Mouse (Mus musculus) layer of hippocampus, adult 18-20 months (tissue): Measurements from ENCODE around the gene Pip4k2a. TPM values are rescaled to one million over a fixed set of nuclear protein-coding genes. Genes with fewer than 3 reads are reported as not detected.

Experiments
- DNase-seq, 2 experiments: peaks; one replicate each; pipeline ENCODE4 v3.0.0; 2022; ENCODE audit warnings: low spot score in 2 of 2
- total RNA-seq, 2 experiments: library from RNA; stranded (reverse); gene quantifications; 2 replicates each; pipeline ENCODE4 v1.2.3; 2021

Gene Pip4k2a
- total RNA-seq, 2 experiments from 2014 or later = 64.2 to 65.8 TPM

GRCm38 (mm10) chr2:18928597-18929257 lies 69.2 kb downstream of the Pip4k2a start:
- DNase-seq = no peak

GRCm38 (mm10) chr2:18928196-18928595 lies 69.7 kb downstream of the Pip4k2a start:
- DNase-seq = no peak

GRCm38 (mm10) chr2:18923806-18924595 lies 73.9 kb downstream of the Pip4k2a start:
- peak in 1 of 2 experiments; percentile 22 for DNase-seq

DNA sequence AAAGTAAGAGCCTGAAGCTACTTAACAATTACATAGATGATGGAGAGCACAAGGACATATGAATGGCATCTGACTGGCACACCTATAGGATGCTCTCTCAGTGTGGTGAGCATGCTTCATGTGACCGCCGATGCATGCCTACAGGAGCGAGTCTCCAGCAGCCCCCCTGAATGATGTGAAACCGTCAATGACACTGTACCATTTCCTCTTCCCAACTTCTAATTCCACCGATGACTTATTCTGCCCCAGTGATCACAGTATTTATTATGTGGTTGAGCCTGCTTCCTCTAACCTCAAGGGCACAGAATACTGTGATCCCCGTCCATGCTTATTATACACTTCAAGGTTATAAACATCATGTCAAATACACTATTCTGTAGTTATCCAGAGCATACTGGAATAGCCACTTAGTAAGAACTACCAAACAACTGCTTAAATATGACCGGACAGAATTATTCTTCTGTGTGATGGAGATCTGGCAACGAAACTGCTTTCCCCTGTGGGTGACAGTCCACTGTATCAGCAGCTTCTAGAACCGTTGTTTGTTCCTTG lies 74.8 kb downstream of the Pip4k2a start:
- no peak for DNase-seq

DNA sequence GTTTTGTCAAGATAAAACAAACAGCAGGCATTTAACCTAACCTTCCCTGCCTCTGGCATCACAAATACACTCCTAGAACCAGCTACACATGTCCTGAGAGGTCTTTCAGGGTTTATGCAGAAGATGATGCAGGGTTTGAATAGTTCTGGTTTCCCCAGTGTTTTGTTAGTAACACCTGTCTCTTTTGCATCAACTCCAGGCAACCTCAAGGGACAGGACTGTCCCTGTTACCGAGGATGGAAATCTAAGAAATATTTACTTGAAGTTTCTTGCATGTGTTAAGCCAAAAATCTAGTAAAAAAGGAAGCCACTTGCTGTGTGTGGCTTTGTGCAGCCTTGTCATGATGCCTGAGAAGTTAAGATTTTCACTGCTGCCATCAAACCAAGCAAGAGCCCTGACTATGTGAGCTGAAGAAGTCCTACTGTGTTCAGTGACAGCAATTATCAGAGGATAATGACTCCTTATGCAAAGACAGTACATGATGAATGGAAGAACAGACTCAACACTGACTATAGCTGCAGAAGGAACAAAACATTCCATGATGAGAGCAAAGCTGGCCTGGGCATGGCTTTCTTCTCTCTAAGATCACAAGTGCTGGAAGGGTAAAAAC lies 76.3 kb downstream of the Pip4k2a start:
- no peak for DNase-seq

- DNase-seq = no peak
These were observed 77.5 kb downstream of the Pip4k2a start for GRCm38 (mm10) chr2:18920461-18920877.

DNA sequence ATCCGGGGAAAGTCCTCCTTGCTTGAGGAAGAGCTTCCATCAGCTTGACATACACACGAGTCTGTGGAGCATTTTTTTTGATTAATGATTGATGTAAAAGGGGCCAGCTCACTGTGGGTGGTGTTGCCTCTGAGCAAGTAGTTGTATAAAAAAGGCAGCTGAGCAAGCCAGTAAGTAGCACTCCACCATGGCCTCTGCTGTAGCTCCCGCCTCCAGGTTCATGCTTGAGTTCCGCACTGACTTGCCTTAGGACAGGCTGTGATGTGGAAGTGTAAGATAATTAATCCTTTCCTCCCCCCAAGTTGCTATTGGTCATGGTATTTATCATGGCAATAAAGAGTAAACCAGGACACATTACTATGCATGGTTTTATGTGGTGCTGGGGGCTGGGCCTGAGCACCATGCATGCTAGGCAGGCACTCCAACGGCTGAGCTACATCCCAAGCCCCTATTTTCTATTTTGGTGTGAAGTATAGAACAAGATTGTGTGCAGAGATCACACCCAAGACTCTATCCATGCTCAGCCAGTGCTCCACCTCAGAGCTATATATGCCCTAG lies 78.0 kb downstream of the Pip4k2a start:
- DNase-seq = no peak

- no peak for DNase-seq
These were observed 80.1 kb downstream of the Pip4k2a start for GRCm38 (mm10) chr2:18917838-18918237.

GRCm38 (mm10) chr2:18917380-18917750 lies 80.6 kb downstream of the Pip4k2a start:
- DNase-seq = no peak

DNA sequence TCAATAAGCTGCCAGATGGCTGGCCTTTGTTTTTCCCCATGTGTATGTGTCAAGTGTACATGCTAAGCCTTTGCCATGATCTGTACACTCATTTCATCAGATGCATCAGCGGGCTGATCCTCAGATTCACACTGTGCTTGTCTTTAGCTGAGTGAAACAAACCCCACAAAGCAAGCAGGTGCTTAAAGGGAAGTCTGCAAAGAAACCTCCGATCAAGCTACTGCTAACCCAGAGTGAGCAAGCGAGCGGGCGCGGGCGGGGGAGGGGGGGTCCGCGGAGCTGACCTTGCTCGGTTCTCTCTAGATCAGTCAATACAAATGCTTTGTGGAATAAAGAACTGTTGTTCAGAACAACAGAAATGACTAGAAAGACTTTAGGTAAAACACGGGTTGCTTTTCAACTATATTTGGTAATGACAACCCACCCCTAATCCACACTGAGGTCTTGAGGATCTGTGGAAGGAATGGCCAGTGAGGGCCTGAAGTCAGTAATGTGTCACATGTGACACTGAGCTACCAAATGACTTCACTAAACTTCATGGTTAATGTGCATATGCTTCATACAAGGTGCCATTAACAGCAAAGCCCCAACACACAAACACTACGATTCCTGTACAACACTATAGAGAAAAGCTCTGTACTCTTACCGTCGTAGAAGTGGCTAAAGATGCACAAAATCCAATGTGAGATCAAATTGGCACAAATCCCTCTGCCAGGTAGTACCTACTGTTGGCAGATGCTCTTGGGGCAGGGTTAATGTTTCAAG lies 81.1 kb downstream of the Pip4k2a start:
- no peak for DNase-seq

DNA sequence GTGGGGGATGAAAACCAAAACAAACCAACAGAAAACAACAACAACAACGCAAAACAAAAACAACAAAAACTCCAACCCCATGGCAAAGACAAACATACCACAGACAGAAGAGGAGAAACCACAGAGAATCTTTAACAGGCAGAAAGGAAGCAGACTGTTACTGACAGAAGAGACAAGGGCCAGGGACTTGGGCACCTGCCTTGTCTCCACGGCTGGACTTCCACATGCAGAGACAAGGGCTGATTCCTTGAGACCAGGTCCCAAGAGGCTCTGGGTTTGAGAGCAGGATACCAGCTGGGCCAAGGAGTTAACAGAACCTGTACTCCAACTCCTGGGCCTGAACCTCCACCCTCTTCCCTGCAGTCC lies 81.9 kb downstream of the Pip4k2a start:
- no peak for DNase-seq

DNA sequence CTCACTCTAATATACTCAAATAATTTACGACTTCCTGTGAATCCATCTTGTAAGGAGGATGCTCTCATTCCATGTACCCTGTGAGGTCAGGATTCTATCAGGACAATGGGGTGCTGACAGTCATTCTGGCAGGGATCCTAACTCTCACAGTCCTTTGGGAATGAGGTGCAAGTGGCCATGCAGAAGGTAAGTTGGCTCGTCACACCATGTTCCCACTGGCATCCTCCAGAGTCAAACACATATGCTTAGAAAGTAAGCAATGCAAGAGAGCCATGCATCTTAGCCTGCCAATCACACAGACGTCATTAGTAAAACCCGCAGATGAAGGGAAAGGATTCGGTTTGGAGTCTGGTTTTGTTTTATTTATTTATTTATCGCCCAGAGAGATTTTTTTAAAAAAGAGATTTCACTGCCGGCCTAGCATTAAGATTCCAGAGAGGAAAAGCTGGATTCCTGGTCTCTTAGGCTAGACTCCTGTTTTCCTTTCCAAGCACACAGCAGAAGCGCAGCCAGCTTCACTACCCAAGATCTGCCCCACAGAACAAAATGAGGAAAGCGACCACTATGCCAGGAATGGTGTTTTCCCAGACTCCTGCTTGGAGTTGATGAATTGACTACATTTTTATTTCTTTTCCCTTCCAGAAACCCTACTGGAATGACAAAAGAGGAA lies 82.4 kb downstream of the Pip4k2a start:
- DNase-seq = no peak

- no peak for DNase-seq
These were observed 83.2 kb downstream of the Pip4k2a start for GRCm38 (mm10) chr2:18914750-18915149.

DNA sequence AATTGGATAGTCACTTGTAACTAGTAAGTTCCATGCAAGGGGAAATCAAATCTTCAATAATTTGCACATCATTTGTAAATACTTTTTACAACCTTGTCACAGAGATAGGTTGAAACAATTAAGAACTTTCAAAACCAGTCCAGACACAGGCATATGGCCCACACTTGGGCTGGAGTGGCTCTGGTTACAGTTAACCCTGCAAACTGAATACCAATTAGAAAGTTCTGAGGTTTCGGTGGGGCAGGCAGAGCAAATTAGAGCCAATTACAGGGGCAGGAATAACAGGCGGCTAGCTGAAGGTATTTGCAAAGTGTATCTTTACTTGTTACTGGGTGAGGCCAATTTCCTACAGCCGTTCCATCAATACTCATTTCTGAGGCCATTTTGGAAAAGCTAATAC lies 84.3 kb downstream of the Pip4k2a start:
- no peak for DNase-seq

DNA sequence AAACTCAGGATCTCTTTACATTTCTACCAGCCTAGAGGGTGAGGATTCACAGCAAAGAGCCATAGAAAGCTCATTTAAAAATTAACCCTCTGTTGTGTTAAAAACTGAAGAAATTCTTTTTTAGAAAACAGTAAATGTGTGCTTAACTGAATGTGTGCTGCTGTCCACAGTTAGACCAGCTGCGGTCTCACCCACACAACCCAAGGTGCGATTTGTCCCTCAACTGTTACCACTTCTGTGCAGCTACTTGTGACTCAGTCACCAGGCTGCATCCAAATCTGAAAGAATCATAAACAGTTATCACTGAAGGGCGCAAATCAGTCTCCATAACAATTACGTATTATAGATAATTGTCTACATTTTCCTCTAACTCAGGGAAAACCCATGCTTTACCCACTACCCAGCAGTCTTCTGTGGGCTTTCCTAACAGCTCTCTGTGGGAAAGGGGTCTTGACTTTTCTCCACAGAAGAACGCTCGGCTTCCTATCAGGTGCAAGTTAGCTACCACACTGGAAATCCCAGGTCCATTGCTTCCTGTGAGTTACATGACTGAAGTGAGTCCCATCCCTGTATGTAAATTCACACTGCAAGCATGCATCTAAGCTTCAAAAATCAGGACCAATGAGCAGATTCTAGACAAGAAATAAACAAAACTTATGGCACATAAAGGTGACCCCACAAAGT lies 86.5 kb downstream of the Pip4k2a start:
- DNase-seq = no peak

- no peak for DNase-seq
These were observed 87.7 kb downstream of the Pip4k2a start for GRCm38 (mm10) chr2:18910209-18910608.

DNA sequence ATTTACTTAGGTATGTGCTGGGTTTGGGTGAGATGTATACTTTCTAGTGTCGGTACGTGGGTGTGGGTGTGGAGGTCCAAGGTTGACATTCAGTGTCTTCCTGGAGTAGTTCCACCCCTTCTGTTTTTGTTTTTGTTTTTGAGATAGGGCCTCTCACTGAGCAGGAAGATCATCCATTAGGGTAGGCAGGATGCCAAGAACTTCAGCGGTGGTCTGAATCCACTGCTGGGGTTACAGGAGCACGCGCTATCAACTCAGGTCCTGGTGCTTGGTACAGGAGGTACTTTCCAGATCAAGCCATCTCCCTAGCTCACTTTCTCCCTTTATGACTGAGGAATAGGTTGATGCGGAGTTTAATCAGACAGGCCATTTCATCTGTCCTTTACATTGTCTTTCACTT lies 88.2 kb downstream of the Pip4k2a start:
- DNase-seq = no peak

GRCm38 (mm10) chr2:18907269-18907668 lies 90.7 kb downstream of the Pip4k2a start:
- DNase-seq = no peak

- DNase-seq = peak in 1 of 2 experiments; percentile 62
These were observed 91.4 kb downstream of the Pip4k2a start for GRCm38 (mm10) chr2:18906421-18907084.
